Mouse (Mus musculus) G1E (cell line): ENCODE data around the gene Dpyd. TPM values are rescaled to one million over a fixed set of nuclear protein-coding genes. Genes with fewer than 3 reads are reported as not detected.

Experiments used
- ATAC-seq: 2 replicates; pipeline ENCODE4 v1.8.0; 2016; ENCODE audit warnings: mild to moderate bottlenecking; ENCODE audit not compliant: insufficient number of reproducible peaks, poor library complexity, low FRiP score, severe bottlenecking; ENCODE audit errors: extremely low read depth
- DNase-seq: peaks from one replicate; pipeline ENCODE4 v3.0.0; 2012; ENCODE audit warnings: low spot score
- H3K27me3 ChIP-seq: 2 replicates; pipeline ENCODE4 v1.6.1; 2012; ENCODE audit warnings: mild to moderate bottlenecking, low read length, inconsistent platforms; ENCODE audit not compliant: insufficient read depth
- H3K36me3 ChIP-seq: replicated peaks from 2 replicates; pipeline ENCODE3; 2012; ENCODE audit warnings: mild to moderate bottlenecking, inconsistent platforms
- H3K4me1 ChIP-seq: 2 replicates; pipeline ENCODE4 v1.6.1; 2012; ENCODE audit warnings: low read depth, low read length, inconsistent platforms, mixed read lengths; ENCODE audit not compliant: insufficient read depth
- H3K4me3 ChIP-seq: 2 replicates; pipeline ENCODE4 v1.5.1; 2012; ENCODE audit warnings: low read depth, mild to moderate bottlenecking, inconsistent platforms, low read length, moderate library complexity, mixed read lengths
- H3K9me3 ChIP-seq: replicated peaks from 2 replicates; pipeline ENCODE4 v1.6.1; 2012; ENCODE audit warnings: inconsistent platforms
- CTCF ChIP-seq: IDR thresholded peaks from 2 replicates; pipeline ENCODE4 v1.5.1; 2012; ENCODE audit warnings: low read depth, low read length, inconsistent platforms, mixed read lengths
- GATA1 ChIP-seq: IDR thresholded peaks from 2 replicates; pipeline ENCODE4 v1.6.1; 2012; ENCODE audit warnings: borderline replicate concordance, low read length, inconsistent platforms, mixed read lengths
- GATA2 ChIP-seq: IDR thresholded peaks from 2 replicates; pipeline ENCODE4 v1.6.1; 2012; ENCODE audit warnings: low read depth, low read length, inconsistent platforms, borderline replicate concordance
- POLR2AphosphoS5 ChIP-seq: IDR thresholded peaks from 2 replicates; pipeline ENCODE4 v1.6.1; 2012; ENCODE audit warnings: low read depth, low read length, inconsistent platforms; ENCODE audit not compliant: insufficient replicate concordance
- TAL1 ChIP-seq: conservative IDR thresholded peaks from 2 replicates; pipeline ENCODE4 v1.6.1; 2012; ENCODE audit warnings: low read depth, low read length, inconsistent platforms, mixed read lengths
- polyA plus RNA-seq: library from polyadenylated mRNA; stranded (reverse); fragments of >175 nt; gene quantifications from 2 replicates; pipeline ENCODE4 v1.2.3, GENCODE M21; 2012
- total RNA-seq, 2 experiments: library from RNA; stranded (forward) in 1 of 2; stranded (reverse) in 1 of 2; fragments of 200-1000 nt in 1 of 2; fragments of >200 nt in 1 of 2; fragmentation: Nextera tagmentation in 1 of 2; gene quantifications; 2 replicates each; pipeline ENCODE4 v1.2.3; 2014 to 2017

Dpyd gene
- total and polyA plus RNA-seq, 3 experiments = 0.16 TPM; not detected in 2

GRCm38 (mm10) chr3:118756099-118756498, 194.2 kb downstream of the Dpyd start:
- TF ChIP-seq GATA1 (no peak), POLR2AphosphoS5 (no peak)
- H3K36me3 ChIP-seq = no peaks in the 10 kb centered on the region
- no peaks in the 10 kb centered on the region for H3K4me1 ChIP-seq
- no peak overlapping the region for H3K4me3 ChIP-seq
- ATAC-seq = no peak
- DNase-seq = no peak
- H3K9me3 ChIP-seq = no peaks in the 10 kb centered on the region
- no peaks in the 10 kb centered on the region for H3K27me3 ChIP-seq

- no peaks in the 10 kb centered on the region for H3K4me1 ChIP-seq
- H3K27me3 ChIP-seq = no peaks in the 10 kb centered on the region
- ATAC-seq (no peak), DNase-seq (no peak)
- no peak overlapping the region for H3K4me3 ChIP-seq
- TF ChIP-seq POLR2AphosphoS5 (no peak), TAL1 (no peak), GATA1 (no peak), CTCF (no peak), GATA2 (no peak)
- H3K36me3 ChIP-seq = no peaks in the 10 kb centered on the region
- H3K9me3 ChIP-seq = 0 out of 2 replicates have a peak, but pooled peaks cover 5% of the 10 kb centered on the region
These were observed 251.0 kb downstream of the Dpyd start for GRCm38 (mm10) chr3:118812885-118813284.

GRCm38 (mm10) chr3:118850613-118851527, 288.9 kb downstream of the Dpyd start:
- Histone ChIP-seq H3K9me3 (no peaks in the 10 kb centered on the region; the same call in 1 of the 2 replicates), H3K4me3 (no peak overlapping the region), H3K27me3 (no peaks in the 10 kb centered on the region), H3K4me1 (no peaks in the 10 kb centered on the region), H3K36me3 (no peaks in the 10 kb centered on the region)
- no peak for DNase-seq
- no peak for TF ChIP-seq CTCF
- TF ChIP-seq GATA2 = no peak
- no peak for TF ChIP-seq GATA1
- TF ChIP-seq TAL1 = no peak
- TF ChIP-seq POLR2AphosphoS5 = no peak
- ATAC-seq = no peak

GRCm38 (mm10) chr3:118852711-118853110, 290.8 kb downstream of the Dpyd start:
- no peak for ATAC-seq
- Histone ChIP-seq H3K9me3 (peaks cover 2% of the 10 kb centered on the region; the same call in 1 of the 2 replicates), H3K4me1 (no peaks in the 10 kb centered on the region), H3K36me3 (no peaks in the 10 kb centered on the region), H3K27me3 (no peaks in the 10 kb centered on the region), H3K4me3 (no peak overlapping the region)
- DNase-seq = no peak
- TF ChIP-seq GATA2 (no peak), TAL1 (no peak), POLR2AphosphoS5 (no peak), CTCF (no peak), GATA1 (no peak)

- Histone ChIP-seq H3K4me3 (no peak overlapping the region), H3K9me3 (peaks cover 2% of the 10 kb centered on the region; the same call in 1 of the 2 replicates), H3K4me1 (no peaks in the 10 kb centered on the region), H3K27me3 (no peaks in the 10 kb centered on the region), H3K36me3 (no peaks in the 10 kb centered on the region)
- no peak for ATAC-seq
- TF ChIP-seq TAL1 (no peak), CTCF (no peak), GATA1 (no peak), GATA2 (no peak), POLR2AphosphoS5 (no peak)
- DNase-seq = no peak
These were observed 293.5 kb downstream of the Dpyd start for GRCm38 (mm10) chr3:118855411-118855810.

GRCm38 (mm10) chr3:118869113-118870107, 307.5 kb downstream of the Dpyd start:
- no peaks in the 10 kb centered on the region for H3K27me3 ChIP-seq
- no peaks in the 10 kb centered on the region for H3K4me1 ChIP-seq
- no peak overlapping the region for H3K4me3 ChIP-seq
- 0 out of 2 replicates have a peak, but pooled peaks cover under 1% of the 10 kb centered on the region for H3K9me3 ChIP-seq
- TF ChIP-seq TAL1 = no peak
- no peak for TF ChIP-seq GATA2
- no peak for TF ChIP-seq POLR2AphosphoS5
- no peak for TF ChIP-seq GATA1
- TF ChIP-seq CTCF = no peak
- ATAC-seq (no peak), DNase-seq (no peak)
- no peaks in the 10 kb centered on the region for H3K36me3 ChIP-seq
